8 mouse cellular contexts compared by ENCODE assay signal in the genomic region with DNA sequence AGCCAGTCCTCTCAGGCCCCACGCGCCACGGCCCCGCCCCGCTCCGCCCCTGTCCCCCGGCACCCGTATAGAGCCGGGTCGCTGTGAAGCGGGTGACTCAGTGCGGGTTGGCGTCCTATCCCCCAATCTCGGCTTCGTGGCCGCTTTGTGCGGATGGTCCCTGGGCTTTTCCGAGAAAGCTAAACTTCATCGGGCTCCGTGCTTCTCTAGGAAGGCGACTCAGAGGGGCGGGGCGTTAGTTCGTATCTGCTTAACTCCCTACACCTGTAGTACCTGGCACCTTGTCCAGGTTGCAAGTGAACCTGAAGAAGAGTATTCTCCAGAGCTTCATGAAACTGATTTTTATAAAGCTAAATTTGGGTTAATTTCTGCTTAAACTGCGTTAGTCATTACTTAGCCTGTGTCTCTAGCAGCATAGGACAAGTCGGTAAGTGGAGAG. TPM values are rescaled to one million over a fixed set of nuclear protein-coding genes. Genes with fewer than 3 reads are reported as not detected.
DNase-seq lines count a peak whose midpoint lies in the region; ATAC-seq and TF ChIP-seq lines count a peak whose summit lies in the region.

No protein-coding gene starts in this region.

- DNase-seq in heart, adult 8-10 months (ENCODE audit: low spot score) = no peak
- DNase-seq in ES-E14 (ENCODE audit: low read depth, low spot score) = no peak
- DNase-seq in liver, postnatal 0 days = no peak
- DNase-seq in gastrocnemius, postnatal 14 days = no peak
- DNase-seq in frontal cortex, postnatal 36 days (ENCODE audit: low spot score in 2 of 2) = no peak

- peak overlapping the region; percentile 70 to 73; a peak in 3 of 4 replicates for H3K27ac ChIP-seq in heart, embryonic 14.5 days (replicated peaks in 1 of 2; ENCODE audit: control insufficient read depth in 1 of 2, insufficient read depth in 1 of 2, low read depth in 2 of 2, low read length in 2 of 2)
- no peak overlapping the region for H3K27ac ChIP-seq in ES-E14 (ENCODE audit: insufficient read depth, low read depth, low read length, poor library complexity, severe bottlenecking)
- H3K27ac ChIP-seq in forebrain, embryonic 16.5 days (ENCODE audit: low read length) = peak overlapping the region; percentile 12; the same call in 1 of the 2 replicates
- H3K27ac ChIP-seq in liver, postnatal 0 days (ENCODE audit: low read depth) = peak overlapping the region; percentile 44; the same call in 1 of the 2 replicates

- H3K27me3 ChIP-seq in heart, embryonic 14.5 days (ENCODE audit: control insufficient read depth, insufficient read depth, low read length) = no peaks in the 10 kb centered on the region
- H3K27me3 ChIP-seq in forebrain, embryonic 16.5 days (replicated peaks; ENCODE audit: control insufficient read depth, insufficient read depth, low read length) = no peaks in the 10 kb centered on the region
- no peaks in the 10 kb centered on the region for H3K27me3 ChIP-seq in liver, postnatal 0 days (ENCODE audit: insufficient read depth, low read length)

- H3K4me1 ChIP-seq in heart, embryonic 14.5 days (ENCODE audit: control insufficient read depth in 2 of 2, insufficient read depth in 2 of 2, low read length in 2 of 2) = peaks cover 5 to 31% of the 10 kb centered on the region in 2 experiments
- H3K4me1 ChIP-seq in ES-E14 (ENCODE audit: control insufficient read depth in 2 of 2, insufficient read depth in 2 of 2, low read length in 2 of 2, poor library complexity in 1 of 2) = no peaks in the 10 kb centered on the region
- H3K4me1 ChIP-seq in forebrain, embryonic 16.5 days (replicated peaks; ENCODE audit: control insufficient read depth, insufficient read depth, low read length) = peaks cover 26% of the 10 kb centered on the region
- 0 out of 2 replicates have a peak, but pooled peaks cover 5% of the 10 kb centered on the region for H3K4me1 ChIP-seq in liver, postnatal 0 days (ENCODE audit: insufficient read depth)

- intact Hi-C loops in gastrocnemius, postnatal 14 days (cut with DNase I; ENCODE audit: low total_unique reads) = loop anchor here (10.0 kb wide), 1 partner anchor 230 kb away; no protein-coding TSS in a partner anchor

- H3K4me3 ChIP-seq in heart, embryonic 14.5 days (ENCODE audit: control insufficient read depth in 1 of 2, insufficient read depth in 1 of 2, low read depth in 1 of 2, low read length in 2 of 2) = peak overlapping the region; percentile 69 to 93
- peak overlapping the region; percentile 71 to 77 for H3K4me3 ChIP-seq in ES-E14 (ENCODE audit: insufficient read depth in 1 of 2, low read depth in 1 of 2, low read length in 2 of 2, poor library complexity in 1 of 2, severe bottlenecking in 1 of 2)
- peak overlapping the region; percentile 71 for H3K4me3 ChIP-seq in forebrain, embryonic 16.5 days (replicated peaks; ENCODE audit: low read length)
- peak overlapping the region; percentile 81 for H3K4me3 ChIP-seq in liver, postnatal 0 days (ENCODE audit: low read depth, low read length)

- no peak for TF ChIP-seq EP300 in liver, postnatal 0 days (IDR thresholded peaks at IDR 0.05; ENCODE audit: low read depth)

- H3K9me3 ChIP-seq in heart, embryonic 14.5 days (ENCODE audit: control insufficient read depth, low read length) = no peaks in the 10 kb centered on the region
- H3K9me3 ChIP-seq in ES-E14 (ENCODE audit: control insufficient read depth, insufficient read depth, low read depth, low read length) = no peaks in the 10 kb centered on the region
- no peaks in the 10 kb centered on the region for H3K9me3 ChIP-seq in forebrain, embryonic 16.5 days (ENCODE audit: control insufficient read depth, low read length)
- H3K9me3 ChIP-seq in liver, postnatal 0 days (ENCODE audit: low read length) = no peaks in the 10 kb centered on the region

- peak overlapping the region; percentile 80 for H3K4me2 ChIP-seq in heart, embryonic 14.5 days (ENCODE audit: low read length)
- peak overlapping the region; percentile 68 for H3K4me2 ChIP-seq in forebrain, embryonic 16.5 days (ENCODE audit: low read length)
- peak overlapping the region; percentile 93 for H3K4me2 ChIP-seq in liver, postnatal 0 days (ENCODE audit: low read depth, low read length)

- peaks cover 19% of the 10 kb centered on the region for H3K36me3 ChIP-seq in heart, embryonic 14.5 days (ENCODE audit: control insufficient read depth, insufficient read depth, low read length)
- no peaks in the 10 kb centered on the region for H3K36me3 ChIP-seq in ES-E14 (ENCODE audit: control insufficient read depth, insufficient read depth, low read length, poor library complexity, severe bottlenecking)
- no peaks in the 10 kb centered on the region for H3K36me3 ChIP-seq in forebrain, embryonic 16.5 days (ENCODE audit: control insufficient read depth, insufficient read depth)
- H3K36me3 ChIP-seq in liver, postnatal 0 days (replicated peaks; ENCODE audit: insufficient read depth, low read length) = peaks cover 2% of the 10 kb centered on the region; the same call in 1 of the 2 replicates

- in situ Hi-C loops in ES-E14 (cut with MboI; ENCODE audit: low sequenced_read_pairs in 2 of 2, unreplicated experiment in 2 of 2) = no loop called here

- ATAC-seq in heart, embryonic 14.5 days (ENCODE audit: insufficient number of reproducible peaks, insufficient read depth, low FRiP score, low read depth) = no peak
- ATAC-seq in forebrain, embryonic 16.5 days = peak; percentile 95
- peak; percentile 37 for ATAC-seq in liver, postnatal 0 days
- no peak for ATAC-seq in CD4-positive, CD25-positive, alpha-beta regulatory T cell, adult 4 months

- 4% methylated on average over 26 of the region's 26 CpGs for WGBS in heart, embryonic 14.5 days
- 3% methylated on average over 26 of the region's 26 CpGs for WGBS in forebrain, embryonic 16.5 days
- 4% methylated on average over 26 of the region's 26 CpGs for WGBS in liver, postnatal 0 days (ENCODE audit: insufficient replicate concordance)

- peak overlapping the region; percentile 70 for H3K9ac ChIP-seq in heart, embryonic 14.5 days (ENCODE audit: low read length)
- peak overlapping the region; percentile 66 for H3K9ac ChIP-seq in ES-E14 (ENCODE audit: insufficient read depth, low read depth, low read length, poor library complexity, severe bottlenecking)
- peak overlapping the region; percentile 15 for H3K9ac ChIP-seq in forebrain, embryonic 16.5 days (replicated peaks; ENCODE audit: low read depth, low read length)
- H3K9ac ChIP-seq in liver, postnatal 0 days (replicated peaks) = peak overlapping the region; percentile 51

- no peak for TF ChIP-seq CTCF in liver, postnatal 0 days (IDR thresholded peaks at IDR 0.05; ENCODE audit: low read depth)

TF ChIP-seq in ES-E14, 5 proteins besides CTCF, POLR2A, EP300 and RAD21:
- TF ChIP-seq HCFC1 (IDR thresholded peaks at IDR 0.05; ENCODE audit: borderline replicate concordance, insufficient read depth, low read length) (no peak), ZC3H11A (IDR thresholded peaks at IDR 0.05; ENCODE audit: borderline replicate concordance, low read depth, low read length) (no peak), ZNF384 (IDR thresholded peaks at IDR 0.05; ENCODE audit: low read depth, low read length) (no peak), MAFK (IDR thresholded peaks at IDR 0.05; ENCODE audit: insufficient read depth, low read depth, low read length) (no peak), CHD2 (IDR thresholded peaks at IDR 0.05; ENCODE audit: low read depth, low read length) (no peak)

RNA-seq across cellular contexts. Expression of a gene that starts 0.5 kb away (rescaled TPM):
- polyA plus RNA-seq in heart, embryonic 14.5 days (2014; fragmentation: Nextera tagmentation; extraction: Ambion mirVana) = 18.6 and 19.0 TPM in 2 replicates
- total RNA-seq in heart, adult 8-10 months (2022) = 10 to 100 TPM; 28.8 to 54.0 (median 41.4) TPM
- total RNA-seq in ES-E14 (2012; rRNA removed) = 14.6 and 27.0 TPM in 2 replicates
- 23.2 and 24.2 TPM in 2 replicates for polyA plus RNA-seq in forebrain, embryonic 16.5 days (2015; fragmentation: Nextera tagmentation; extraction: Ambion mirVana)
- polyA plus RNA-seq in liver, postnatal 0 days (2015; fragmentation: Nextera tagmentation; extraction: Ambion mirVana) = 2.1 and 2.2 TPM in 2 replicates
- 1 to 10 TPM; 5.5 TPM for polyA plus RNA-seq in CD4-positive, CD25-positive, alpha-beta regulatory T cell, adult 4 months (2017; shearing (Covaris generic))
- total RNA-seq in gastrocnemius, postnatal 14 days (2021) = 10 to 100 TPM; 18.6 to 22.7 TPM

Comparison
In these comparisons a context has a peak if more than half of its experiments do, and no peak if none do; other contexts are left out.
1. ATAC-seq: peak in forebrain, embryonic 16.5 days (single experiment) and liver, postnatal 0 days (single experiment); none in heart, embryonic 14.5 days (single experiment) and CD4-positive, CD25-positive, alpha-beta regulatory T cell, adult 4 months (single experiment).
2. H3K9ac ChIP-seq: peak in every context shown above with its lines; median percentile 70 in heart, embryonic 14.5 days; 66 in ES-E14; 51 in liver, postnatal 0 days; 15 in forebrain, embryonic 16.5 days.
3. Peak in every context shown above with its lines, with median percentiles within 50 percentile points of each other: H3K4me2 ChIP-seq and H3K4me3 ChIP-seq.